In the genomic region with DNA sequence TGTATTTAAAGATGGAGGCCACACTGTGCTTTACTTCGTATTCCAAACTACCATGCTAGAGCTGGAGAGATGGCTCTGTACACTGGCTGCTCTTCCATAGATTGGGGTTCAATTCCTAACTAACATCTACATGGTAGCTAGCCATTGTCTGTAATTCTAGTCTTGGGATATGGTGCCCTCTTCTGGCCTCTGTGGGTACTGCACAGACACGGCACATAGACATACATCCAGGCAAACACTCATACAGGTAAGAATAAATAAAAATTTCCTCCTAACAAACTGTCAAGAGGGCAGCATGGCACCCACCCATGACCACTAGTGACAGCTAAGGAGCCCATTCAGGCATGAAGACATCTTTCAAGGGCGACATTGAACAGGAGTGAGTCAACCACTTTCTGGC, we compare ENCODE assay signal across 9 mouse cellular contexts. TPM values are rescaled to one million over a fixed set of nuclear protein-coding genes. Genes with fewer than 3 reads are reported as not detected.
DNase-seq lines count a peak whose midpoint lies in the region; ATAC-seq and TF ChIP-seq lines count a peak whose summit lies in the region.
"Had no signal": no experiment of that assay in that cellular context is flagged by ENCODE, and none has a peak within 500 bp of the region (broad histone marks: within the 10 kb centered on the region; RNA-seq: fewer than 3 reads in every experiment).

No protein-coding gene starts in this region.

- peaks cover 86% of the 10 kb centered on the region for H3K36me3 ChIP-seq in E14TG2a.4 (ENCODE audit: insufficient read depth, low read length)
- H3K36me3 ChIP-seq in embryonic facial prominence, embryonic 14.5 days (ENCODE audit: control insufficient read depth, insufficient read depth, low read length) = peaks cover 75% of the 10 kb centered on the region
- H3K36me3 ChIP-seq in neural tube, embryonic 15.5 days = peaks cover 81% of the 10 kb centered on the region

- peak; percentile 26; the same call in 1 of the 2 replicates for ATAC-seq in embryonic facial prominence, embryonic 14.5 days (ENCODE audit: low read depth)
- ATAC-seq in neural tube, embryonic 15.5 days (ENCODE audit: low FRiP score) = peak; percentile 30

- H3K27ac ChIP-seq in embryonic facial prominence, embryonic 14.5 days (replicated peaks; ENCODE audit: low read depth, low read length) = no peak overlapping the region
- no peak overlapping the region for H3K27ac ChIP-seq in neural tube, embryonic 15.5 days (replicated peaks)
- H3K27ac ChIP-seq: heart, embryonic 13.5 days had no signal

- no peaks in the 10 kb centered on the region for H3K27me3 ChIP-seq in E14TG2a.4 (ENCODE audit: insufficient read depth, low read length)
- H3K27me3 ChIP-seq in embryonic facial prominence, embryonic 14.5 days (replicated peaks; ENCODE audit: control insufficient read depth, insufficient read depth, low read length) = no peaks in the 10 kb centered on the region
- H3K27me3 ChIP-seq in neural tube, embryonic 15.5 days (replicated peaks) = no peaks in the 10 kb centered on the region
- H3K27me3 ChIP-seq: heart, embryonic 13.5 days had no signal

- H3K4me2 ChIP-seq in embryonic facial prominence, embryonic 14.5 days (ENCODE audit: low read depth, low read length) = no peak overlapping the region
- no peak overlapping the region for H3K4me2 ChIP-seq in neural tube, embryonic 15.5 days
- H3K4me2 ChIP-seq: heart, embryonic 13.5 days had no signal

- peaks cover 69% of the 10 kb centered on the region for H3K4me1 ChIP-seq in E14TG2a.4 (replicated peaks; ENCODE audit: low read depth, low read length)
- H3K4me1 ChIP-seq in embryonic facial prominence, embryonic 14.5 days (ENCODE audit: control insufficient read depth, insufficient read depth, low read length) = no peaks in the 10 kb centered on the region
- no peaks in the 10 kb centered on the region for H3K4me1 ChIP-seq in neural tube, embryonic 15.5 days
- H3K4me1 ChIP-seq: heart, embryonic 13.5 days had no signal

- no peak overlapping the region for H3K4me3 ChIP-seq in E14TG2a.4 (replicated peaks; ENCODE audit: low read length)
- no peak overlapping the region for H3K4me3 ChIP-seq in embryonic facial prominence, embryonic 14.5 days (ENCODE audit: low read depth, low read length)
- no peak overlapping the region for H3K4me3 ChIP-seq in neural tube, embryonic 15.5 days (replicated peaks)
- H3K4me3 ChIP-seq: heart, embryonic 13.5 days had no signal

- WGBS in embryonic facial prominence, embryonic 14.5 days = 15% methylated on average over 3 of the region's 3 CpGs
- WGBS in neural tube, embryonic 15.5 days = 20% methylated on average over 3 of the region's 3 CpGs

- TF ChIP-seq CTCF in E14TG2a.4 (conservative IDR thresholded peaks at IDR 0.05; ENCODE audit: low read length) = peak; percentile 96

- no peaks in the 10 kb centered on the region for H3K9me3 ChIP-seq in E14TG2a.4 (ENCODE audit: low read length)
- no peaks in the 10 kb centered on the region for H3K9me3 ChIP-seq in embryonic facial prominence, embryonic 14.5 days (ENCODE audit: control insufficient read depth, low read length)
- no peaks in the 10 kb centered on the region for H3K9me3 ChIP-seq in neural tube, embryonic 15.5 days (replicated peaks)
- H3K9me3 ChIP-seq: heart, embryonic 13.5 days had no signal

- peak; percentile 43 to 62 for DNase-seq in adrenal gland, postnatal 4 days (ENCODE audit: low spot score in 2 of 2)
- peak; percentile 48 for DNase-seq in embryonic facial prominence, embryonic 14.5 days (ENCODE audit: low spot score)
- peak; percentile 82 for DNase-seq in heart, postnatal 4 days
- peak; percentile 87 for DNase-seq in layer of hippocampus, adult 11-12 months (ENCODE audit: low spot score)
- peak; percentile 61 to 66 for DNase-seq in lung, adult 18-20 months
- DNase-seq in thymus, postnatal 14 days = peak; percentile 75

- no peak overlapping the region for H3K9ac ChIP-seq in embryonic facial prominence, embryonic 14.5 days (ENCODE audit: low read depth, low read length)
- H3K9ac ChIP-seq in neural tube, embryonic 15.5 days (replicated peaks) = no peak overlapping the region
- H3K9ac ChIP-seq: heart, embryonic 13.5 days had no signal

RNA-seq across cellular contexts. Expression of a gene that starts 12.0 kb away (rescaled TPM):
- total RNA-seq in adrenal gland, postnatal 4 days (2021) = 1 to 10 TPM; 4.1 to 6.2 TPM
- polyA plus RNA-seq in embryonic facial prominence, embryonic 14.5 days (2014; fragmentation: Nextera tagmentation; extraction: Ambion mirVana) = 6.9 and 7.2 TPM in 2 replicates
- 1 to 10 TPM; 1.5 to 1.8 TPM for total RNA-seq in heart, postnatal 4 days (2021)
- polyA plus RNA-seq in neural tube, embryonic 15.5 days (2015; fragmentation: Nextera tagmentation; extraction: Ambion mirVana) = 12.4 and 13.0 TPM in 2 replicates

RNA-seq across cellular contexts. Expression of a gene that starts 13.6 kb away (rescaled TPM):
- 10 to 100 TPM; 30.8 to 43.9 TPM for total RNA-seq in adrenal gland, postnatal 4 days (2021)
- polyA plus RNA-seq in embryonic facial prominence, embryonic 14.5 days (2014; fragmentation: Nextera tagmentation; extraction: Ambion mirVana) = 22.5 and 27.6 TPM in 2 replicates
- total RNA-seq in heart, postnatal 4 days (2021) = 10 to 100 TPM; 27.8 to 34.2 TPM
- 44.0 and 46.5 TPM in 2 replicates for polyA plus RNA-seq in neural tube, embryonic 15.5 days (2015; fragmentation: Nextera tagmentation; extraction: Ambion mirVana)

RNA-seq across cellular contexts. Expression of a gene that starts 27.4 kb away (rescaled TPM):
- 100 to 1,000 TPM; 190 to 194 TPM for total RNA-seq in adrenal gland, postnatal 4 days (2021)
- polyA plus RNA-seq in embryonic facial prominence, embryonic 14.5 days (2014; fragmentation: Nextera tagmentation; extraction: Ambion mirVana) = 295 and 300 TPM in 2 replicates
- total RNA-seq in heart, postnatal 4 days (2021) = 100 to 1,000 TPM; 199 to 200 TPM
- 319 and 377 TPM in 2 replicates for polyA plus RNA-seq in neural tube, embryonic 15.5 days (2015; fragmentation: Nextera tagmentation; extraction: Ambion mirVana)

RNA-seq across cellular contexts. Expression of a gene that starts 35.8 kb away (rescaled TPM):
- total RNA-seq in adrenal gland, postnatal 4 days (2021) = not detected
- not detected in 2 replicates for polyA plus RNA-seq in embryonic facial prominence, embryonic 14.5 days (2014; fragmentation: Nextera tagmentation; extraction: Ambion mirVana)
- total RNA-seq in heart, postnatal 4 days (2021) = not detected
- not detected in 2 replicates for polyA plus RNA-seq in neural tube, embryonic 15.5 days (2015; fragmentation: Nextera tagmentation; extraction: Ambion mirVana)
- polyA plus RNA-seq: heart, embryonic 13.5 days had no signal

RNA-seq across cellular contexts. Expression of a gene that starts 35.9 kb away (rescaled TPM):
- total RNA-seq in adrenal gland, postnatal 4 days (2021) = not detected
- polyA plus RNA-seq in embryonic facial prominence, embryonic 14.5 days (2014; fragmentation: Nextera tagmentation; extraction: Ambion mirVana) = 1.1 and 1.7 TPM in 2 replicates
- not detected for total RNA-seq in heart, postnatal 4 days (2021)
- polyA plus RNA-seq in neural tube, embryonic 15.5 days (2015; fragmentation: Nextera tagmentation; extraction: Ambion mirVana) = 0.33 and 0.54 TPM in 2 replicates
